Mouse (Mus musculus): Measurements from ENCODE around the gene Bysl.

Bysl gene

DNA sequence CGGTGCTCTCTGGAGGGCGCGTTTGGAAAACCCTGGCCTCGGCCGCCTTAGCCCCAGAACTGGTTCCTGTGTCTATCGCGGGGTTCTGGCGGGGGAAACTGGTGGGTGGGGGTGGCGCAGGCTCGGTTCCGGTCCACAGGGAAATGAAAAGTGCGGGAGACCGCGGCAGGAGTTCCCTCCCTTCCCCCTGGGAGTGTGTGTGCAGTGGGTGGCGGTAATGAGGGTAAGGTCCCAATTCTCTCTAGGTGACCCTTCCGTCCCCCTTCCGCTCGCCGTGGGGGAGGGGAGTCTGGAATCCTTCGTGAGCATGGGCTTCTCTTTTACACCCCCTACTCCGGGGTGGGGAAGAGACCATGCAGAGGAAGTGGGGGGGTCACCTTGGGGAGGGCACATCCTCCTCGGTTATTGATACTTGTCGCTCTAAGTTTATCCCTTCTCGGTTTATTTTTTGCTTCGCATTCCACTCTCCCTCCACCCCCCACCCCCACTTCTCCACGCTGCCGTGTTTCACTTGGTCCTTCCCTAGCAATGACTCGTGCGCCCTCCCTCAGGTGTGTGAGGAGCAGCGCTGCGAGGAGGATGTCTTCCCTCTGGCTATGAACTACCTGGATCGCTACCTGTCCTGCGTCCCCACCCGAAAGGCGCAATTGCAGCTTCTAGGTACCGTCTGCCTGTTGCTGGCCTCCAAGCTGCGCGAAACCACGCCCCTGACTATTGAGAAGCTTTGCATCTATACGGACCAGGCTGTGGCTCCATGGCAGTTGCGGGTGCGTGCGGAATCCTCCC, 16.9 kb downstream of the Bysl start:
- DNase-seq: peak; percentile 66

DNA sequence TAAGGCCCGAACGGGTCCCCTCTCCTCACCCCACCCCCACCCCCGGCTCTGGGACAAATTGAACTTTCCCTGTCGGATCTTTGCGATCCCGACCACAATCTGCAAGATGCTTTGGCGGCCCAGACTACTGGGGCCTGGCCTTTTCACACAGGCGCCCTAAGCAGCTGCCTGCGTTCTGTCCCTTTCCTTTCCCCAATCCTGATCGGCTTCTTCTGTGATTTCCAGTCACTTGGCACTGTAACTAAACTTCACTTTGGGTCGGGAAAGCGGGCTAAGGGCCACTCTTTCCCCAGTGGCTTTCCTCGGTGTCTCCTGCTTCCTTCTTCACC, 17.5 kb downstream of the Bysl start:
- no peak for DNase-seq

DNA sequence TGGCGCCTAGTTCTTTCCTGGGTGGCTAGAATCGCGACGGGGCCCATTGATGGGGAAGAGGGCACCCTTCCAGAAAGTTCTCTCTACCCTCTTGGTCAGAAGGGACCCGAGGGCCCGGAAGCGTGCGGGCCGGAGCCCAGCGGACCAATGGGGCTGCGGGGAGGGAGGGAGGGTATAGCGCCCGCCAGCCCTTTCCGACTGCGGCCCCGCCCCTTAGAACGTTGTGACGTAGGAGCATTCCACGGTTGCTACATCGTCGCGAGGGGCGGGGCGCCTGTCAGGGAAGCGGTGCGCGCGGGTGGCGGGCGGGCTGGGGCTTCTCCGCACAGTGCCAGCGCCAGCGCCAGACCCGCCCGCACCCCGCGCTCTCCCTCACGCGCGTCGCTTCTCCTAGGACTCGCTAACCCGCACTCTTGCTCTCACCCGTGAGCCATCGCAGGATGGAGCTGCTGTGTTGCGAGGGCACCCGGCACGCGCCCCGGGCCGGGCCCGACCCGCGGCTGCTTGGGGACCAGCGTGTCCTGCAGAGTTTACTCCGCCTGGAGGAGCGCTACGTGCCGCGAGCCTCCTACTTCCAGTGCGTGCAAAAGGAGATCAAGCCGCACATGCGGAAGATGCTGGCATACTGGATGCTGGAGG, 18.0 kb downstream of the Bysl start:
- peak; percentile 98 for DNase-seq

DNA sequence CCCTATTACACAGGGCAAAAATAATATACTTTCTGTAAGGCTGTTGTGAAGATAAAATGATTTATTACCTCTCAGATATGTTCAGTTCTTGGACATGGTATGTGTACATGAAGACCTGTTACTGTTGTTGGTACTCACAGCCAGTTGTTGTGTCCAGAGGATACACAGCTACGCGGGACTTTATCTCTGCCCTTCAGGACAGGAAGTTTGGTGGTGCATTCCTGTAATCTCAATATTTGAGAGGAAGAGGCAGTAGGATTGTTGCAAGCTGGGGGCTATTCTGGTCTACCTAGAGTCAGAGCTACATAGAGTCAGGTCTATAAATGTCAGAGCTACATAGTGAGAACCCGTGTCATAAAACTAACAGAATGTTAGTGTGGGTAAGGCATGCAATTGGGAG, 20.2 kb downstream of the Bysl start:
- DNase-seq: no peak

DNA sequence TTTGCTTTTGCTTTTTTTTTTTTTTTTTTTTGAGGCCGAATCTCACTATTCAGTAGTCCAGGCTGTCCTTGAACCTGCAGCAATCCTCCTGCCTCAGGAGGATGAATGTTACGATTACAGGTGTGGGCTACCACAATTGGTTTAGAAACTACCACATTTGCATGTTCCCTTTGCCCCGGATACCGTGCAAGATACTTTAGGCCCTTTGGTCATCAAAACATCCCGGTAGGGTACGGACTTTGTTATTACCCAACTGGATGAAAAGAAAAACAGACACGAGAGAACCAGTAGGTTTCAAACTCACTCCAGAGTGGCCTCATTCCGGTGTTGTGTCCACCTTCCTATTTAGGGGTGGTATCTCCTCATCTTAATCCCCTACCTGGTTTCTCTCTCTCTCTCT, 22.8 kb downstream of the Bysl start:
- DNase-seq: no peak

DNA sequence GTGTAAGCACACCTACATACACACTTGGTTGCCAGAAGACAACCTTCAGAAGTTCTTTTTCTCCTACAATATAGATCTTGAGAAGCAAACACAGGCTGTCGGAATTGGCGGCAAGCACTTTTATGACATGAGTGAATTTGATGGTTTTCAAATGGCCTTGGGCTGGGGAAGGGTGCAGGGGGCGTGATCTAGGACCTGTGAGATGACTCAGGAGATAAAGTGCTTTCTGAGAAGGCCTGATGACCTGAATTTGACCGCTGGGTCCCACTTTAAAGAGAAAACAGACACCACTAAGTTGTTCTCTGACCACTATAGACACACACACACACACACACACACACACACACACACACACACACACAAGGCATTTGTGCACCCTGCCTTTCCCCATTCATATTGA, 30.3 kb downstream of the Bysl start:
- DNase-seq: no peak

DNA sequence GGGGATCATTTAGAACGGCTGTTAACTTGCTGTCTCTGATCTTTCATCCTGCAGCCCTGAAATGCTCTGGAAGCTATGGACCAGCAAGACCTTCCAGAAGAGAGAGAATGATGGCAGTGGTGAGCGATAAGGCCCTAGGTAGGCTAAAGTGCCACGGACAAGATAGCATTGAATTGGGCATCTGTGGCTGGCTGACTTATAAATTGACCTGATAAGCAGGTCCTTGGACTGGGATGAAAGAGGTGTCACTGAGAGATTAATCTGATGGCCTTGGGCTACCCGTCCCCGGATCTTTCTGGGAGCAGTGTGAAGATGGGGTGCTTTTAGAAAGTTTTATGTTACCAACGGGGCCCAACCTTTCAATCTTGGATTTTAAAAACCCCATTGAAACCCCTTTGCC, 32.6 kb downstream of the Bysl start:
- no peak for DNase-seq

DNA sequence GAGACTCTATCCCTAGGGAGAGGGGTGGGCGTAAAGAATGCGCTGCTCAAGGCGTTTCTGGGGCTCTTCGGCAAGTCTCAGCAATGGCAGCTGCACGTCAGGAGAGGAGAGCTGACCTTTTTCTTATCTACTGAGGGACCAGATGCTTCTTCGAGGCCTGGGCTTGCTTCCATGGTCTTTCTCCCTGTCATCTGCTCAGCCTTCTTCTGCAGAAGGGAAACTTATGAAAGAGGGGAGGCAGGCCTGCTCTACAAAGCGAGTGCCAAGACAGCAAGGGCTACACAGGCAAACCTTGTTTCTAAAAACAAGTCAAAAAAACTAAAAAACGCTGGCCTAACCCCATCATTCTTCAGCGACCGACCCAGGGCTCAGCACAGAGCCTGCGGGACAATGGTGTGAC, 36.5 kb downstream of the Bysl start:
- DNase-seq: no peak

DNA sequence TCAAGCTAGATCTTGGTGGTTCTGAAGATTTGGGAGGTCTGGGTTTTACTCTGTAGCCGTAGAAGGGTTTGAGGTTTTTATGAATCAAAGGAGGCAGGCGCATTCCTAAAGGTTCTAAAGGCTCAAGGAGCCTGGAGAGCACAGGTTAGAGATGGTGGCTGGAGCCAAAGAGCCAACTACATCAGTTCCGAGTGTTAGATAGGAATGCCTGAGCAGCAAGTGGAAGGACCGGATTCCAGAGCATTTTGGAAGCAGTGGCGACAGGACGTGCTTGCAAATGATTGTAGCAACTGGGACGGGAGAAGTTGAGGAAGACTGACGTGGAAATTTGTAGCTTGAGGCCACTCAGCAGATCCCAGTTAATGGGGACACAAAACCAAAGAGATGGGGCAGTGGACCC, 37.3 kb downstream of the Bysl start:
- peak; percentile 62 for DNase-seq

DNA sequence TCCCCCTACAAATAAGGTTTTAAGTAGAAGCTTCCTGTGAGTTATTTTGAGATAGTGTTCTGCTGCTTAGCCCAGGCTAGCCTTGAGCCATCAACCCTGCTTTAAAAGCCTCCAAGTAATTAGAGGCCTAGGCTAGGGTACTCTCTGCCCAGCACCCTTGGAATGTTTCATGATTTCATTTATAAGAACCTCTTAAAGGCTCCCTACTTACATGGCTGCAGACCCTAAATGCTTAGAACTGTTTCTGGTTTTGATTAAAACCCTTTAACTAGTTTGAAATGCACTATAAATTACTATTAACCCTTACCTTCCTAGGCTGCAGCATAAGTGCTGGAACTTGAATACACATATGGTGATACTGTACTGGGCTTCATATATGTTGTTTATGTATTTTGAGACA, 38.9 kb downstream of the Bysl start:
- no peak for DNase-seq

DNA sequence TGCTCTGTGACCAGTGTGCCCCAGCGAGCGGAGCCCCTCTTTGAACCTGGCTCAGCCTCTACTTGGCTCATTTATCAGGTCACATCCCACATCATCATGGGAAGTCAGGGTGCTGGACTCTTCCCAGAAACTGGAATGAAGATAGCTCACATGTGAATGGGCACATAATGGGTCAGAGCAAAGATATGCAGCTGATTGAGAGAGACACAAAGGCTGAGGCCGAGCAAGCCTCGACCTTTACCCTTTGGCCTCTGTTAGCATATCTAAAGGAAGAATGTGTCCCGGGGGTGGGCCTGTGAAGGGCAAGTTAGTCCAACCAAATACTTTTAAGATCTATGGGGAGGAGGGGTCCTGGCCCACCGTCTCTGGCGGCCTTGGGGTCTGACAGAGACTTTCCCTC, 39.7 kb downstream of the Bysl start:
- no peak for DNase-seq

DNA sequence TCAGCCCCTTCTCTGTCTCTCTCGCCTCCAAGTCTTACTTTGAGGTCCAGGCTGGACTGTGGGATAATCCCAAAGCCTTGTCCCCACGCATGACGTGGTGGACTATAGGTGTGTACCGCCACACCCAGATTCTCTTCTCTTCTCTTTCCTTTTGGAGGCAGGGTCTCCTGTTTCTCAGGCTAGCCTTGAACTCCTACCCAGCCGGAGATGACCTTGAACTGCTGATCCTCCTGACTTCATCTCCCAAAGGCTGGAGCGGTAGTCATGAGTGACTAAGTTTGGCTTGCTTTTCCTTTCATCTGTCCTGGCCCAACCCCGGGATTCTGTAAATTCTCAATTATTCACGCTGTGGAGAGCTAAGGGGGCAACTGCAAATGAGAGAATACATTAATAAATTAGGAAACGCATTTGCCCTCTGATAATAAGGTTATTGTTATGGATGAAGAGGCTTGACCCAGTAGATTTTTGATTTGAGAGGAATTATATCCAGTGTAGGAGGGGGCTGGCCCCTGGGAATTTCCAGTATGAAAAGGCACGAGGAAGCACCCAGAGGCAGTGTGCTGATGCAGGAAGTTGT, 42.3 kb downstream of the Bysl start:
- no peak for DNase-seq

DNA sequence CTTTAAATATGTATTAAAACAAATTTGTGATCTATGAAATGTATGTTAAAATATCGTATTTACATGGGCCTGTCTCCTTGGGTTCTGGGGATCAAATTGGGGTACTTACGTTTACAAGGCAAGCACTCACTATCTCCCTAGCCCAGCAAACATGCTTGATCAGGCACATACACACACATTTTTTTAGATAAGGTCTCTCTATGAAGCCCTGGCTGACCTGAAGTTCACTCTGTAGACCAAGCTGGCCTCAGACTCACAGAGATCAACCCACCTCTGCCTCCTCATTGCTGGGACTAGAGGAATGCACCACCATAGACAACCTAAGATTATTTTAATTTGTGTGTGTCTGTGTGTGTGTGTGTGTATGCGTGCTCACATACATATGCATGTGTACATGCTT, 42.9 kb downstream of the Bysl start:
- DNase-seq: no peak

DNA sequence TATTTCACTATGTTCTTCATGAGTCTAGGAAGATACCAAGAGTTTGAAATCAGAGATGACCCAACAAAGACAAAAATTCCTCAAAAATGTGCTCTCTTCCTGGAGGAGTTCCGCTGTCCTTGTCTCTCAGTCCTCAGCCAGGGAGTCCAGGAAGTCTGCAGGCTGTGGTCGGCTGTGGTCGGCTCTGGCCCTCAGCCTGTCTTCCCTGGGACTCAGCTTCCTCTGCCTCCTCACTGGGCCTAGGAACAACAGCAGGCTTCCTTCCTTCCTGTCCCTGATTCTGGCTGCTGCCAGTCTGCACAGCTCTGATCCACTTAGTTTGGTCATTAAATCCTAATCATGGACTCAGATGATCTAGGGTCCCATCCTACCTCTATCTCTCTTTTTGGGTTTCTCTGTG, 44.0 kb downstream of the Bysl start:
- DNase-seq: peak; percentile 56

DNA sequence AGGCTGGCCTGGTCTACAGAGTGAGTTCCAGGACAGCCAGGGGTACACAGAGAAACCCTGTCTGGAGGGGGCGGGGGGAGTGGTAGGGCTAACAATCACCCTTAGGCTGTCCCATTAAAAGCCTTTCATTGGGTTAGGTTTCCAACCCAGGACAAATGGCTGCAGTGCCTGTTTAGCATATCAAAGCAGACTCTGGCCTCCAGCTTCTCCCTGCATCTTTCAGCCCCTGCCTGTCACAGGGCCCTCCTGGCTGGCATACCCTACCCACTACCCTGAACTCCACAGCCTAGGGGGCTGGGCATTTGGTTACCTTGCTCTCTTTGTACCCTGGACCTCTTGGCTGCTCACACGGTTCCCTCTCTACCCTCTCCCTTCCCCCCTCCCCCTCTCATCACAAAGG, 45.2 kb downstream of the Bysl start:
- DNase-seq: no peak

DNA sequence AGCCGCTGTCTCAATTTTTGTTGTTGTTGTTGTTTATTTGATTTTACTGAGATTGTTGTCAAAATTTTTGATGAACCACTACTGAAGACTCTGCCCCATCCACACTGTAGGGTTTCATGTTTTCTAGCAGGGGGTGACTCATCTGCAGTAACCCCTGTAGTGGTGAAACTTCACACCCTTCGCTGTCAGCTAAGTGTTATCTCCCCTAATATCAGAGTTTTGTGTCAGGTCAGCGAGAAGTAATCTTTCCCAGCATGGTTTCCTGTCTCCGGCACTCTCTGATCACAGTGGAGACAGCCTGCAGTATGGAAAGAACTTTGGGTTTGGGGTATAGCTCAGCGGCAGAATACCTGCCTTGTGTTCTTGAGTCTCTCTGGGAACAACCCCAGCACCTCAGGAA, 46.7 kb downstream of the Bysl start:
- DNase-seq: no peak

DNA sequence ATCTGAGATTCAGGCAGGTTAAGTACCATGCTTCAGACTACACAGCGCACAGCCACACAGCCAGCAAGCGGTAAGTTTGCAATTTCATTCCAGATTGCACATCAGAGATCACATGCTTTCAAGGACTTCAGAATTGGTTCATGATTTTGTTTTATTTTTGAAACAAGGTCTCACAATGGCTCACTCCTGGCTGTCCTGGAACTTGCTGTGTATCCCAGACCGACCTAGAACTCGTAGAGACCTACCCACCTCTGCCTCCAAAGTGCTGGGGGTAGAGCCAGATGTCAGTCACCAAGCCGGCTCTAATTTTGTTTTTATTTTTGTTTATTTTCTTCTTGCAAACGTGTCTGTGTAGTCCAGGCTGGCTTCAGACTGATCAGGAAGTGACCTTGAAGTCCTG, 48.4 kb downstream of the Bysl start:
- DNase-seq: no peak

DNA sequence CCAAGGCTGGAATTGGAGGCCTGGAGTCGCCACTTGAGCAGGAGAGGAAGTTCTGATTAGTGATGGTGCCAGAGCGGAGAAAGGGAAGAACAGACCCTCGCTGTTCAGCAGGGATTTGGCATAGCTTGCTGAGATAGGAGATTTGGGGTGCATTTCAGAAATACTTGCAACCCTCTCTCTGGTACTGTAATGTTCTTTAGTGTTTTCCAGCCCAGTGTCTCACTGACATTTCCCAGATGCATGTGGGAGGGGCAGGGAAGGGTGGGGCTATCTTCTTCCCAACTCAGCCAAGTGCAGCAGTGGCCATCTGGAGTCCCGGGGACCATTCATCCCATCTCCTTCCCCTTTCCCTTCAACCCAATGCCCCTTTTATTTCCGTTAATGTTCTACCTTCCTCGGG, 51.6 kb downstream of the Bysl start:
- DNase-seq: peak; percentile 47

DNA sequence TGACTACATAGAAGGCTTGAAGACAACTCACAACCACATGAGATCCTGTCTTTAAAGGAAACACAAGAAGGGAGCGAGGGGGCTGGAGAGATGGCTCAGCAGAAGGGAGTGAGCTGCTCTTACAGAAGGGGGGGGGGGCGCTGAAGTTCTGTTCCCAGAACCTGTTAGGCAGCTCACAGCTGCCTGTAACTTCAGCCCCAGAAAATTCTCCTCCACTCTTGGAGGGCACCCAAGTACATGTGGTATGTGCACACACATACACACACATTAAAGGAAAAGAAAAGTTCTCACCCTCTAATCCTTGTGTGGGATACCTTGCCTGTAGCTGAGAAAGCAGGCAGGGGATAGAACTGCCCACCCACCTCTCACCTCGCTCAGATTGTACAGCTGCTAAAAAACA, 54.1 kb downstream of the Bysl start:
- DNase-seq: peak; percentile 28

DNA sequence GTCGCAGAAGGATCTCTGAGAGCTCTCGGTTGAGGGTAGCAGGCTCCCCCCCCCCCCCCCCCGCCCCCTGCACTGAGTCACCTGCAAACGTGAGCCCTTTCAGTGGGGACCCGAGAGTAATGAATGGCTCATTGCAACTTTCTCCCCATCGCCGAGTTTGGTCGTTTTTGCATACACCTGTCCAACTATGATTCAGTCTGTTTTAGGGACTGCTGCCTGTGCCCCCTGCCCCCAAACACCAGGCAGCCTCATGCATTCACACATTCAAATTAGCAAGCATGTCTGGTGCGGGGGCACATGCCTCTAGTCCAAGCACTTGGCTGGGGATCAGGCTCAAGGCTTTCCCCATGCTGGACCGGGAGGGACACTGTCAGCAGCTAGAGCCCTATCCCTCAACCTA, 56.7 kb downstream of the Bysl start:
- DNase-seq: no peak

DNA sequence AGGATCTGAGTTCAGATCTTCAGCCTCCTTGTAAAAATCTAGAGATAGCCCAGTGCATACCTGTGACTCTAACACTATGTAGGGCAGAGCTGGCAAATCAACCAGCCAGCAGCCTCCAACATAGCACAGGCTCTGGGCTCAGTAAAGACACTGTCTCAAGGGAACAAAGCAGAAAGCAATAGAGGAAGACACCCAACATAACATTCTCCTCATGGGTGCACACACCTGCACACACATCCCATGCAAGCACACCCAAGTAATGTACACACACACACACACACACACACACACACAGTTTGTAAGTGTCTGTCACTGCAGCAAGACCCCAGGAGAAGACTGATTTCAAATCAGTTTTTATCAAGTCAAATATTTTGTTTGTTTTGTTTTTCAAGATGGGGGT, 58.3 kb downstream of the Bysl start:
- no peak for DNase-seq

DNA sequence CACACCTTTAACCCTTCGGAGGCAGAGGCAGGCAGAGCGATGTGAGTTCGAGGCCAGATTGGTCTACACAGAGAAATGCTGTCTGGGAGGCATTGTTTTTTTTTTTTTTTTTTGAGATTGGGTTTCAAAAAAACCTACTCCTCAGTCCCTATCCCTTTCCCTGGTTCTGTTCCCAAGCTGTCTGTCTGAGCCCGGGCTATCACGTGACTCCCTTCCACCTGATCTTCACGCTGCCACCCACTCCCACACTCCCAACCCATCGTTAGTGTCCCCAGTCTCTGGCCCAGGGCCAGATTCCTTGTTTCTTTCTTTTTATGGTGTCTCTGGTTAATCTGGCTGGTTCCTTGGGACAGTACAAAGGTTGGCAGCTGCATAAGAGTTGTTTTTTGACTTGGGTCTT, 60.2 kb downstream of the Bysl start:
- no peak for DNase-seq

All from lung, postnatal 10 days (tissue).